Mouse (Mus musculus): Measurements from ENCODE around the gene Tctex1d2.
A peak's percentile ranks its signal among the peaks of the same experiment; 100 is the strongest.
"Not testable (repeated sequence)": the region's sequence is repeated elsewhere in the genome, so short reads cannot be mapped to it uniquely, and the experiment has no call there.

Gene Tctex1d2

DNA sequence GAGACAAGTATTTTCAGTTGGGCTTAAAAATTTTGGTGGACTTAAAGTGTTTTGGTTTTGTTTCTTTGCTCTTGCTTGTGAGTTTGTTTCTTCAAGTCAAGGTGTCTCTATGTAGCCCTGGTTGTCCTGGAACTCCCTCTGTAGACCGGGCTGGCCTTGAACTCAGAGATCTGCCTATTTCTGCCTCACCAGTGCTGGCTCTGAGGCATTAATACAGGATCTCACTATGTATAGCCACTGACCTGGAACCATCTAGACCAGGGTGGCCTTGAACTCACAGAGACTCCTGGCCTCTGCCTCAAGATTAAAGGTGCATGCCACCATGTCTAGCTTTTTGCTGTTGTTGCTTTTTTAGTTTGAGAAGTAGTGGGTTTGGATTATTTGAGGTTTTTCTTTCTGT, 12.4 kb downstream of the Tctex1d2 start:
- peak; percentile 1 for DNase-seq (ENCODE audit: low spot score)

DNA sequence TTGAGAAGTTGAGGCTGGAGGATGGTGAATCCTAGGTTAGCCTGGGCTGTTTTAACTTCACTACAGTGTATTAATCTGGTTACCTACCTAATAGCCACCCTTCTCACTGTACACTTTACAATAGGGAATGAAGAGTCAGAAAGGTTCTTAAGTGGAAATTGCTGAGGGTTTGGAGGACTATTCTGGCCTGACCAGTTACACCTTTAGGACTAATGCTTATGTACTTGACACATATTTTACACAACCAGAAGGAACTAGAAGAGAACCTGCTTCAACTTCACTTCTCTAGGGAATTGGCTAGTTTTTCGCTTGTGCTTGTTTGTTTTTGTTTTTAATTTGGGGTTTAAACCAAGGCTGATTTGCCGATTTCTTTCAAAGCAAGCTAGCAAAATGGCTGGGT, 13.6 kb downstream of the Tctex1d2 start:
- DNase-seq (ENCODE audit: low spot score), result no peak

DNA sequence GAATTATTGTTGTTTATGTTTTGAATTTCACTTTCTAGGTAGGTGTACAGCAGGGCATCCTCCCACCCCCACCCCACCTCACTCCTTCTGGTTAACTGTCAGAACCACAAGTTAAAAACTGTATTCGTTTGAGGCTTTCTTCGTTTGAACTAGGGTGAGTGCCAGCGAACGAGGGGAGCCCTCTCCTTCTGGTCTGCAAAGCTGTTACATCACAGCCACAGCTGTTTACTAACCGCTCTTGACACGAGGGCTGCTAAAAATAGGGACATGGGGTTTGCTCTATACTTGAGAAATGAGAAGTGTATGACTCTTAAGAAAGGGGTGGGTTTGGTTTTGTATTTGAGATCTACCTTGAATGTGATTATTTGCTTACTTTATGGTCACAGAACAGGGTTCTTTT, 14.6 kb downstream of the Tctex1d2 start:
- no peak for DNase-seq (ENCODE audit: low spot score)

DNA sequence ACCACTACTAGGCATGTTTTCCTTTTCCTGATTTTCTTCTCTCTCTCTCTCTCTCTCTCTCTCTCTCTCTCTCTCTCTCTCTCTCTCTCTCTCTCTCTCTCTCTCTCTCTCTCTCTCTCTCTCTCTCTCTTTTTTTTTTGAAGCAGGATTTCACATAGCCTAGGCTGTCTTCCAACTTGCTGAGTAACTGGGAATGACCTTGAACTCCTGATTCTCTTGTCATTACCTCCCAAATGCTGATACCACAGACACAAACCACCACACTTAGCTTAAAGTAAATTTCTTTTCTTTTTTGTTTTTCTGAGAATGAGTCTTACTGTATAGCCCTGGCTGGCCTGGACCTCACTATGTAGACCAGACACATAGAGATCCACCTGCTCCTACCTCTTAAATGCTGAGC, 15.2 kb downstream of the Tctex1d2 start:
- no peak for DNase-seq (ENCODE audit: low spot score)

DNA sequence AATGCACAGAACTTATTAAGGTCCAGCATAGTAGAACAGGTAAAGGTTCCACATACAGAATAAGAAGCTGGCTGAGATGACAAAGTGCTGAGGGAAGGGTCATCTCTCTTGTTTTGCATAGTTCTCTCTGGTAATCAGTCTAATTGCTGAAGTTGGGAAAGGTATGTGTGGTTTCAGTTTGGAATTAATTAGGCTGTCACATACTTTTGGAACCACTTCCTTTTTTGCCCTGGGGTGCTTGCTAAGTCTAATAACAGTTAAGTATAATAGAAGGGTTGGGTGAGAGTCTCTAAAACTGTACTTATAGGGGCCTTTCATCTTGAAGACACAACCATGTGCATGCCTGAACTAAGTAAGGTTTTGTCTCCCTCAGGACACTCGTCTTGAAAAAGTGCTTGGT, 17.2 kb downstream of the Tctex1d2 start:
- no peak for DNase-seq (ENCODE audit: low spot score)

DNA sequence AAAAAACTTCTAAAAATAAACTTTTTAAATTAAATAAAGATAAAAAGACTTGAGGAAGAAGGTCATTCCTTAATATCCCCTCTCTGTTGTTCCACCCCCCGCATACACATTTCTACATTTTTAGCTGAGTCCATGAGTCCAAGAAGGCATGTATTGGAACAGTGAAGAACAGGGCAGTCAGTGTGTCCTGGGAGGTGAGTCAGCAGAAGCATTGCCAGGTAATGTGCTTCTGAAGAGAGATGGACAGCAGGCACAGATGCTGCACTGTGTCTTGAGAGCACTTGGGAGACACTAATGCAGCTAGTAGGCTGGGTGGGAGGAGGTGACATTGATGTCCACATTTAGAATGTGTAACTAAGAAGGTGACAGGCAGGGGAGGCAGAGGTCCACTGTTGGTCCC, 17.8 kb downstream of the Tctex1d2 start:
- no peak for DNase-seq (ENCODE audit: low spot score)

DNA sequence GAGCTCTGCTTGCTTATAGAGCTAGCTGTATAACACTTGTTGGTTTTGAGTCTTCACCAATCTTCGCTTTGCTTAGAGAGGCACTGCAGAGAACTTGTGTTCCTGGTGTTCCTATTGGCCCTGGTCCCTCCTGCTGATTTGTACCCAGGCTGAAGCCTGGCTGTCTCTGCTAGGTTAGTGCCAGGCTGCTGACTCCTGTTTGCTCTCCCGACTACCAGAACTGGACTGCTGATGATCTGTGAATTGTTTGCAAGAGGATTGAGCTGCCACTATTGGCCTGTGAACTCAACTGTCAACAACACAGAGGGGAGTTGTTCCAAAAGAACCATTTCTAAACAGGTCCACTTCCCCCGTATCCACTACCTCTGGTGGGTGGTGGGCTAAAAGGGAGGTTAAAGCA, 21.9 kb downstream of the Tctex1d2 start:
- DNase-seq (ENCODE audit: low spot score), result no peak

DNA sequence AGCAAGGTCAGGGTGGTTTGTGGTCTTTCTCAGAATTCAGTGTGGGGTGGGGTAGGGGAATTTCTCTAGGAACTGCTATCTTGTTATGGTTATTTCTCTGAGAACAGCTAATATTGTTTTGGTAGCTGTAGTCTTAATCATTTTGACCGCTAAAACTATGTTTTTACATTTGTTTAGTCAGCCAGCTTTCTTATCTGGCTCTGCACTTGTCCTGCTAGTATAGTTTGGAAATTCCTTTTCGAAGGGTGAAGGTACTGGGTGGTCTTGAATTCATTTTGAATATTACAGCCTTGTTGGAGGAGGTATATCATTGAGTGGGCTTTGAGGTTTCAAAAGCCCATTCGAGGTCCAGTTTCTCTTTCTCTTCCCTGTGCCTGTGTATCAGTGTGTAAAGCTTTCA, 25.1 kb downstream of the Tctex1d2 start:
- DNase-seq (ENCODE audit: low spot score), result not testable (repeated sequence)

DNA sequence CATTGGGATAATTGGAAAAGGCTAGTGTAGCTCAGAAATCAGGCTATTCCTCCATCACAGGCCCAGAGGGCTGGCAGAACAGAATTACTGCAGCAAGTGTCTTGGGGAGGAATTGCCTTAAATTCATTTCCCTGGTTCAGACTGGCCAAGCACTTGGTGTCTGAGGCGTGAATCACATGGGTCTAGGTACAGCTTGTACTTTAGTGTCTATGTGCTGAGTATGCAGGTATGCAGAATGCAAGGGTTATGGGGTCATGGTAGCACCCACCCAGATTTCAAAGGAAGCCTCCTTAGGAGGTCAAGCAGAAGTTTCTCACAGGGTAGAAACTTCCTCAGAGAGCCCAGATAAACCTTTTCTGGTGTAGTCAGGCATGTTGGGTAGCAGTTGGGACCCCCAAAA, 26.1 kb downstream of the Tctex1d2 start:
- DNase-seq (ENCODE audit: low spot score), result no peak

DNA sequence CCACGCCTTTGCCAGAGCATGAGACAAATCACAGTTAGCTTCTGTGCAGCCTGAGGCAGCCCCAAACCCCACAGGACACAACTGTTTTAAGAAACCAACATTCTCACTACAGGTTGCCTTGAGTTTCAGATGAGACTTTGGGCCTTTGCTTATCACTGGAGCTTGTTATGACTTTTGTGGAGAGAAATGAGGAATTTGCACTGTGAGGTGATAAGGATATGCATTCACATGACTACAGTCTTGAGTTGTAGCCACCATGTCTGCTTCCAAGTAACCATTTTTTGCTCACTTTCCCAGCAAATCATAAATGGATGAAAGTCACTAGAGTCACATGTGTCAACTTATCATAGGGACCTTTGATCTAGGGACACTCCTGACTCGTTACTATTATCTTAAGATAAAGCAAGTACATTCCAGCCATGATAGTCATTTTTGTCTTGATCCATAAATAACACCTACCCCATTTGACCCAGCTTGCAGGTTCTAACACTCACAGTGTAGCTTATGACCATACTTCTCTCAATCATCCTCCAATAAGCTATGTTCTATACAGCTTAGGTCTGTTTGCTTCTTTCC, 27.1 kb downstream of the Tctex1d2 start:
- no peak for DNase-seq (ENCODE audit: low spot score)

DNA sequence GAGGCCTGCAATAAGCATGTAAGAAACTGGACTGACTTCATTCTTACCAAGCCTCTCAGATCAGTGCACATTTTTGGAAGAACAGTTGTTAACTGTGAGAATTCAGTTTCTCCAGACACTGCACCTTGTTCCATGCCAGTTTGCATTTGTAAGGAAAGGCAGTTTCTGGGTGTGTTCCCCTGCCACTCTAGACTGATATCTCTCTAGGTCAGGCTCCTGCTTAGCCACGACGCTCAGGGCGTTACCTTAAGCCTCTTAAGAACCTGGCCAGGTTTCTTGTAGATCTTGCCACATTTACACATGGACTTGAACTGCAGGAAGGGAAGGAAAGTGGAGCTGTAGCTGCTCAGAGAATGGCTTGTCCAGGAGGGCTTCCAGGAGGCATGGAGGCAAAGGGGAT, 30.2 kb downstream of the Tctex1d2 start:
- DNase-seq (ENCODE audit: low spot score), result no peak

DNA sequence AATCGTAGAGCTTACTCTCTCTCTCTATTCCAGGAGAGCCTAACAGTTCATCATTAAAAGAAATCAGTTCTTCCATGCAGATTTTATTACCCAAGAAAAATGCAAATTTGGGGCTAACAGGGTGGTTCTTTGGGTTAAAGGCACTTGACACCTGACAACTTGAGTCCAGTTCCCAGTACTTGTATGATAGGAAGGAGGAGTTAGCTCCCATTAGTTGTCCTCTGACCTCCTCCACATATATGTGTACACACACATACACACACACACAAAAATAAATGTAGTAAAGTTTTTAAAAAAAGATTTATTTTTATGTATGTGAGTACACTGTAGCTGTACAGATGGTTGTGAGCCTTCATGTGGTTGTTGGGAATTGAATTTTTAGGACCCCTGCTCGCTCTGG, 30.6 kb downstream of the Tctex1d2 start:
- no peak for DNase-seq (ENCODE audit: low spot score)

DNA sequence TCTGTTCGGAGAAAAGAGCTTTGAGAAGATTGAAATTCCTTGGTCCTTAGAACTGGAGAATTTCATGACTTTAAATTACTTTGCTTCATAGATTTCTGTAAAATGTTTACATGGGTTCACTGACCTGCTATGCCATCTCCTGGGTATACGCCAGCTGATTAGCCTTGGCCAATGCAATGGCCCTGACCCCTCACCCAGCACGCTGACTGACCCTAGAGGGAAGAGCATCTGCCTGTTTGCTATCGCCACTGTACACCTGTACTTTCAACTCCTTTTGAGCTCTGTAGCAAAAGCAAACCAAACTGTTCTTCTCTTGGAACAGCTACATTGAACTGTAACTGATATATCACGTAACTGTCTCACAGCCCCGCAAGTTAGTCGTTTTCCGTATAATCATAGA, 33.6 kb downstream of the Tctex1d2 start:
- no peak for DNase-seq (ENCODE audit: low spot score)

DNA sequence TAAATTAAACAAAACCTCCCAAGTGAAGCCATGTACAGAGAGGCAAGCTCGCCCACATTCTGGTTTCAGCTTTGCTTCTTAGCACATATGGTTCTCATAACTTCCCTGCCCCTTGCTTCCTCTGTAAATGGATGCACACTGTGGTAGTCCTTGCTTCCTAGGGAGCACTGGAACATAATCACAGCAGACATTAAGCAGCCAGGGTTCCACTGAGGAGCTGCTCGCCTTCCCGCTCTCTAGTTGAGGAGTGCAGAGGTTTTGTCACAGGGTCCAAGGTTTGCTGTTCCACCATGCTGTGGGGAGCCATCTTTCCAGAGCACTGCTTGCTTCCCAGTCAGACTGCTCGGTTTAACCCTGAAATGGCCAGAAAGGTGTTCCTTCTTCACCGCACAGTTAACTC, 35.1 kb downstream of the Tctex1d2 start:
- DNase-seq (ENCODE audit: low spot score), result no peak

DNA sequence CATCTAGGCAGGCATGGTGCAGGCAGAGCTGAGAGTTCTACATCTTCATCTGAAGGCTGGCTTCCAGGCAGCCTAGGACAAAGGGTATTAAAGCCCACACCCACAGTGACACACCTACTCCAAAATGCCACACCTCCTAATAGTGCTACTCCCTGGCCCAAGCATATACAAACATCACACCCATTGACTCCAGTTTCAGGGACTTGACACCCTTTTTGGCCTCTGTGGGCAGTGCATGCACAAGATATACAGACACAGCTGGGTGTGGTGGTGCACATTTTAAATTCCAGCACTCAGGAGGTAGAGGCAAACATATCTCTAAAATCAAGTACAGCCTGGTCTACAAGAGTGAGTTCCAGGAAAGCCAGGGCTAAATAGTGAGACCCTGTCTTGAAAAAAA, 36.6 kb downstream of the Tctex1d2 start:
- no peak for DNase-seq (ENCODE audit: low spot score)

DNA sequence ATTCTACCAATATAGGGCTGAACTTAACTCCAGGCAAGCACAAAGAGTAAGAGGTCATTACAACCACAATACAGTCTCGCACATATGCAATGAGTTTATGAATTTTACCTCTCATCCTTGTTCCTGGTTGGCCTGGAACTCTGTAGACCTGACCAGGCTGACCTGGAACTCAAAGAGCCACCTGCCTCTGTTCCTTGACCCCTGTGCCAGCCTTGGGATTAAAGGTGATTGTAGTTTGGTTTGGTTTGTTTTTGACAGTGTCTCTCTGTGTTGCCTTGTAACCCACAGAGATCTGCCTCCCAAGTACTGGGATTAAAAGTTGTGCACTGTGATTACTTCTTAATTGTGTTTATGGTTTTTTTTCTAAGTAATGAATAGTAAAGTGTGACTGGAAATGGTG, 37.3 kb downstream of the Tctex1d2 start:
- DNase-seq (ENCODE audit: low spot score), result no peak

DNA sequence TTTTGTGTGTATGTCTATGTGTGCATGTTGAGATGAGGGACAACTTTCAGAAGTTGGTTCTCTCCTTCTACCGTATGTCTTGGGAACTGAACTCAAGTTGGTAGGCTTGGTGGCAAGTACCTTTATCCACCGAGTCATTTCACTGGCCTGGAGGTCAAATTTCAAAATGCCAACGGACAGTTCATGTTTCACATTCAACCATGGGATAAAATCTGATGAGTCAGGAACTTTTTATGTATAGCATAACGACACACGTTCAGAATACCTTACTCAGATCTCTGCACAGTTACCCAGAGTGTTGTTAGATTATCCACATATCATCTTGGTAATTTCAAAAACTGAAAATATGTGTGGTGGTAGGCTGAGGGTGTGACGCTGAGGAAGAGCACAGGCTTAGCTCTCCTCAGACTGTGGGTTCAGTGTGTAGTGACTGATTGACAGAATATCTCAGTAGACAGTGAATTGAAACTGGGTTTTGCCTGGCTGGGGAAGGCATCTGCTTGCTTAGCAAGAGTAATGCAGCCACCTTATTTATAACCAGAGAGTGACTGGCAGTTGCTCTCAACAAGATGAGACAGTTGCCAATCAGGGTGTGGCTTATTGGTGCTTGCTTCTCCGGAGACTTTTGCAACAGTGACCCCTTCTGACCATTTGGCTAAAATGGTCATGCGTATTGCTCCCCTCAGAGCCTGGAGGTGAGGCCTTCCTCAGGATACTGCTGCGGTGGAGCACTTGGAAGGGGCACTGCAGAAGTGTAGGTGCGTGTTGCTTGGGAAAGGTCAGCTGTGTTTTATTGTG, 38.3 kb downstream of the Tctex1d2 start:
- DNase-seq (ENCODE audit: low spot score), result peak; percentile 71

DNA sequence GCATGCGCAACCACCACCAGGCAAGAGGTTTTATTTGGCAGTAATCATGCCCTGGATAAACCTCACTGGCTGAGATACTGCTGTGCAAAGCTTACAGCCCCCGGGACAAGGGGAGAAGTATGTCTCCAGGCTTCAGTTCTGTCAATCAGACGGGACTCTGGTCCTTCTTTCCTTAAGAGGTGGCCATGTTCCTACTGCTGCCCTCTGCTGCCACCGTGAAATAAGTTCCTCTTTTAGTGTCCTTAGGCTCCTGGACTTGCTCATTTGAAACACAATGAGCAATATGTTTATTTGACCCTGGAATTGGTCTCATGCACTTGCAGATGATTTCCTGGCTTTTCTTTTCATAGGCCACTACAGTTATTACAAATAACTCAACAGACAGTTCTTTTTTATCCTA, 41.0 kb downstream of the Tctex1d2 start:
- DNase-seq (ENCODE audit: low spot score), result no peak

DNA sequence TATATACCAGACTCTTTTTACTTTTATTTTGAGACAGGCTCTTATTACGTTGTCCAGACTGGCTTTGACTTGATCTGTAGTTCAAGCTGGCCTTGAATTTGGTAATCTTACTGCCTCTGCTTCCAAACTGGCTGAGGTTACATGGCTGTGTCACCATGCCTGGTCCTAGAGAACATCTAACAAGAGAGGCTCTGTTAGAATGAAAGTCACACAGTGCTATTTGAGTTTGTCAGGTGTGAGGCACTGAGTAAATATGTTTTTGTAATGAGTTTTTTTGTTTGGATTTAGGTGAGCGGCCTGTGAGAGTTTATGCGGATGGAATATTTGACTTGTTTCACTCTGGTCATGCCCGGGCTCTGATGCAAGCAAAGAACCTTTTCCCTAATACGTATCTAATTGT, 42.2 kb downstream of the Tctex1d2 start:
- no peak for DNase-seq (ENCODE audit: low spot score)

DNA sequence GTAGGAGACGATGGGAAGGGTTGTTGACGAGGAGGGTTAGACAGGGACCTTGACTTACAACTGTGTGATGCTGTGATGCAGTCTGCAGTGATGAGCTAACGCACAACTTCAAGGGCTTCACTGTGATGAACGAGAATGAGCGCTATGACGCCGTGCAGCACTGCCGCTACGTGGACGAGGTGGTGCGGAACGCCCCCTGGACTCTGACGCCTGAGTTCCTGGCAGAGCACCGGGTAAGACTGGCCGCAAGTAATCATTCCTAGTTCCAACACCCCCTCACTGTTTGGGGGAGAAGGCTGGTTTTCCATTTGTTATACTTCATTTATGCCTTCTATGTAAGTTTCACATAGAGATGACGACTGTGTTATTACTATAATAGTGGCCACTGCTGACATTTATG, 43.4 kb downstream of the Tctex1d2 start:
- DNase-seq (ENCODE audit: low spot score), result no peak

DNA sequence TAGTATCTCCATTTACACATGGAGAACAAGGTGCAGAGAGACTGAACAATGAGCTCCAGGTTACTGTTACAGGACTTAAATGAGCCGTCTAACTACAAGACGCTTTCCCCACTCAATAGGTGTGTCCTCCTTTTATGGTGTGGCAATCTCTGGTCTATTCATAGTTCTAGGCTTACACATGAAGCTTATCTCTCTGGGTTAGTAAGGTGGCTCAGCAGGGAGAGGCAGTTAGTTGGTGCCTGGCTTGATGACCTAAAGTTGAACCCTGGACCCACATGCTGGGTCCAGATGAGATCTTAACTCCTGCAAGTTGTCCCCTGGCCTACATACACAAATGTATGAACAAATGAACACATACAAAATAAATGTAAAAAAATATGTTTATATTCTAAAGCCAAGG, 43.9 kb downstream of the Tctex1d2 start:
- DNase-seq (ENCODE audit: low spot score), result no peak

DNA sequence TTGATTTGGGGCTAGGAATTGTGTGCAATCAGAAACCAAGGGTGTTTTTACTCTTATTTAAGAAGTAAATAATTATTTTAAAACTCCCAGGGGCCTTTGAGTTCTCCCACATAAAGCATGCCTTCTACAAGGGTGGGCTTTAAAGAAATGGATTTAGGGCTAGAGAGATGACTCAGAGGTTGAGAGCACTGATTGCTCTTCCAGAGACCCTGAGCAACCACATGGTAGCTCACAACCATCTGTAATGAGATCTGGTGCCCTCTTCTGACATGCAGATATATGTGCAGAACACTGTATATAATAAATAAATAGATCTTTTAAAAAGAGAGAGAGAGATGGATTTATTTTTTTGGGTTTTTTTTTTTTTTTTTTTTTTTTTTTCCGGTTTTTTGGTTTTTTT, 45.4 kb downstream of the Tctex1d2 start:
- no peak for DNase-seq (ENCODE audit: low spot score)

DNA sequence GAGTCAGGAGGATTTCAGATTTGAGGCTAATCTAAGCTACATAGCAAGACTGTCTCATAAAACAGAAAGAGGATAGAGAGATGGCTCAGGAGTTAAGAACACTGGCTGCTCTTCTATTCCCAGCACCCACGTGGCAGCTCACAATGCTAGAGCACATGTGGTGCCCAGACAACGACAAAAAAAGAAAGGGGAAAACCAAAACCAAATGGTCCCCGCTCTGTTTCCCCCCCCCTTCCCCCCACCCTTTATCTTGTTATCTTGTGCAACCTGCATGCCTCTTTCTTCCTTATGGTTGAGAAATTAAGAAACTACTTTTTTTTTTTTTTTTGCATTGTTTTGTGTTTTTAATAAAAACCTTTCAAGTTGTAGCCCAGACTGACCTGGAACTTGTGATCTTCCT, 49.0 kb downstream of the Tctex1d2 start:
- DNase-seq (ENCODE audit: low spot score), result no peak

DNA sequence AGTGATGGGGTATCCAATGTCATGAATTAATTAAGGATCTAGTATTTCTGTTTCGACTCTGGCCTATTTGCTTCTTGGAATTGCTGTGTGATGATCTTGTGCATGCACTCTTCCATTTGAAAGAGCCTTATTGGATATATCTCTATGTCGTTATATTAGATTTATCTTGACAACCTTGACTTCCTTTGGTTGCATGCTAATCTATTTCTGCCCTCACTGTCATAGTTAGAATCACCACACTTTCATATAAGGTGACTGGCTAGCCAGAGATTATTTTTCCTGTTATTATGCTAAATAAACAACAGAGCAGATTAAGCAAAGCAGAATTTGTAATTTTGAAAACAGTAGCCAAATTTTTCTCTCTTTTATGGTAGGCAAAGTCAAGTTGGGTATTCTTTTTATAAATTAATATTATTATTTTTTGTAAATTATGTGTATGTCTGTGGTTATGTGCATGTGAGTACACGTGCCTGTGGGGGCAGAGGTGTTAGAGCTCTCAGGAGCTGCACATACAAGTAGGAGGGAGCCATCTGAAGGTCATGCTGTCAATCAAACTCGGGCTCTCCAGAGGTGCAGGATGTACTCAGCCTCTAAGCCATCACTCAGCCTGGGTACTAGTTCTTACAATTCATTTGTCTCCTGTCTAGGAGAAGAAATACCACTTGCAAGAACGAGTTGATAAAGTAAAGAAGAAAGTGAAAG, 50.1 kb downstream of the Tctex1d2 start:
- DNase-seq (ENCODE audit: low spot score), result no peak

All from retina, embryonic 14.5 days (tissue).